Mouse (Mus musculus) telencephalon, adult 2 months (tissue): ENCODE measurements around the gene Cdh13.
"Not testable (repeated sequence)": the region's sequence is repeated elsewhere in the genome, so short reads cannot be mapped to it uniquely, and the experiment has no call there.

Experiments
- DNase-seq: peaks from one replicate; pipeline ENCODE4 v3.0.0-alpha.2; 2011; ENCODE audit warnings: low read depth, low spot score

Gene Cdh13

DNA sequence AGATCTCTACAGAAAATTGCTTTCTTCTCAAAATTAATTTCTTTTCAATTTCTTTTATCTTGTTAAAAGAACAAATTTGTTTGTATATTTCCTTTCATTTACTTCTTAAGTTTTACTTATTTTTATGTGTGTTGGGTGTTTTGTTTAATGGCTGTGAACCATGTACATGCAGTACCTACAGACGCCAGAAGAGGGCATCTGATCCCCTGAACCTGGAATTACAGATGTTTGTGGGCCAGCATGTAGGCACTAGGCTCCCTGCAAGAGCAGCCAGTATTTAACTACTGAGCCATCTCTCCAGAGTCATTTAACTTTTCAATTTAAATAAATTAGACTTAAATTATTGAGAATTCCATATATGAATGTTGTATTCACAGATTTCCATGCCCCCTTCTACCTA lies 941.0 kb downstream of the Cdh13 start:
- DNase-seq: no peak

DNA sequence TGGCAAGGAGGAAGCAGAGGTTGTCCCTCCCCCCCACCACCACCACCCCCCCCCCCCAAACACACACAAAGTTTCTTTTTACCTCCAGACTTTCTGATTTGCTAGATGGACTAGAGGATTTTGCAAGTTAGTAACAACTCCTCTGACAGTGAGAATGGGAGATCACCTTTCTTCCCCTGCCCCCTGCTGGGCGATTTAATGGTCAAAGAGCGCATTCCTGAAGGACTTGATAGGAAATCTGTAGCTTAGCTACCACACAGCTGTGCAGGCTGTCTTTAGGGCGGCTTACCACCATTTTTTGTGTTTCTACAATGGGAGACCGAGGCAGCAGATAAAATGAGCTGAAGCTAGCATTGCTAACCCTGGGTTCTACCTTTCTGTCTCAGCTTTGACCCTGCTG lies 961.6 kb downstream of the Cdh13 start:
- no peak for DNase-seq

DNA sequence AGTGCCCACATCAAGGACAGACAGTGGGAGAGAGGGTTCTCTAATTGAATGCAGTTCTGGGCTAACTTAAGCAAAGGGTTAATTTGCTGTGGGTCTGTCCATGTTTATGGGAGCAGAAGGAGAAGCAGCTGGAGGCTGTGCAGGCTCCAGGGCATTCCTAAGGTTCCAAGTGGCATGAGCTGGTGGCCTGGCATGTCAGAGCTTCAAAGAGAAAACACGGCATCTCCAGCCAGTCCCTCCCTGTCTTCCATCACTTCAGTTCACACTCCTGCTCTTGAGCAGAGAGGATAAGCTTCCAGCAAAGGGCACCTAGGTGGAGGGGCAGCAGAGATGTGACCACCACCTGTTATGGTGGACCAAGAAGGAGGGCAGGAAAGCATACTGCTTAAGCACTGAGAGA lies 962.1 kb downstream of the Cdh13 start:
- DNase-seq: no peak

DNA sequence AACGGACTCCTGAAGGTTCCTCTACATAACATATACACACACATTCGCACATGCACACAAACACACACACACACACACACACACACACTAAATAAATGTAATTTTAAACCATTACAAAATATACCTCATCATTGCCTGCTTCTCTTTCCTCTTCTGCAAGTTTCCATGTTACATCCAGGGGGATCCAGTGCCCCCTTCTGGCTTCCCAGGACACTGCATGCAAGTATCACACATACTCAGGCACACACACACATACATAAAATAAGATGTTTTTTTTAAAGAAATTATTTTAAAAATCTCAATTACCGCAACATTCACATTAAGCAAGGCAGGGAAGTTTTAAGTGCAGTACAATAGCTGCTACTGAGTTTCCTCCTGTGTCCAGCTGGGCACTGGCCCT lies 970.8 kb downstream of the Cdh13 start:
- no peak for DNase-seq

DNA sequence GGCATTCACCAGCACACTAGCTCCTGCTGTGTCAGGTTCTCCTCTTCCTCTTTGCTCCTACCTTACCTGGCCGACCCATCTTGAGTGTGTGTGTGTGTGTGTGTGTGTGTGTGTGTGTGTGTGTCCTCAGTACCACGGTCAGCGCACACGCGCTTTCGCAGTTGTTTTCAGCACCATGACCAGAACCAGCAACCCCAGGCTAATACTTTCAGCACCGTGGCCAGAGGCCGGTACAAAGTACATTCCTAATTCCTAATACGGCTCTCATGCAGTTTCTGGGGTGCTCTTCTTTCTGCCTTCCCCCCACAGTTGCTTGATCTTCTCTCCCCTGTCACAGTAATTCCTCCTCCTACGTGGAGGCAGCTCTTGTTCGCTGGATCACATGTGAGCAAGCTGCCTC lies 975.1 kb downstream of the Cdh13 start:
- DNase-seq: no peak

DNA sequence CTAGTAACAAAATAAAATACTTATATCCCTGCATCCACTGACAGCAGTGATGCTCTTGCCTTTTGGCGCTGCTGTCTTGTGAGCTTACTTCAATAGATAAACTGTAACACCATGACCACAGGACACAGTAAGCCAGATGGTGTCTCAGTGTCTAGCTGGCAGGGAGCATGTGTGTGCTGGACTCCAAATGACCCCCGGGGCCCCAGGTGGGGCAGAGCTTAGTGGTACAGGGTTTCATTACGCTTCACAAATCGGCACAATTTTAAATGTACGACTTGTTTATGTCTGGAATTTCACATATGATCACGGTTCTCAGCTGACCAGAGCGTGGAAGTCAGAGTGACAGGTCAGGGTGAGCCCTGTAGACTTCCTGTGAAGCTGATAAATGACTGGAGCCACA lies 980.2 kb downstream of the Cdh13 start:
- DNase-seq: no peak

DNA sequence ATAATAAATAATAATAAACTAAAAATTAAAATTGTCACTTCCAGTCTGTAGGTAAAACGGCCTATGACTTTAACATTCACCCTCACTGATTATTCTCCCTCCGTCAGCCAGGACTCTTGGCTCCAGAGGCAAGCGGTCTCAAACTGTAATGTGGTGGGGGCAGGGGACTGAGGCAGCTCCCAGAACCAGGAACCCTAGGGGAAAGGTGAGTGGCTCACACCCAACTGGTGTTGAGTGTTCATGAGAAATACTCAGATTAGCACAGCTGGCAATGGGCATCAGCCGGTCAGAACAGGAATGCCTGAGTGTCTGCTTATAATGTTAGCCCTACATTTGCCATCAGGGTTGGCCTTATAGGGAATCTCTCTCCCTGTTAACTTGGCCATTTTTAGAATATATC lies 982.8 kb downstream of the Cdh13 start:
- DNase-seq: no peak

DNA sequence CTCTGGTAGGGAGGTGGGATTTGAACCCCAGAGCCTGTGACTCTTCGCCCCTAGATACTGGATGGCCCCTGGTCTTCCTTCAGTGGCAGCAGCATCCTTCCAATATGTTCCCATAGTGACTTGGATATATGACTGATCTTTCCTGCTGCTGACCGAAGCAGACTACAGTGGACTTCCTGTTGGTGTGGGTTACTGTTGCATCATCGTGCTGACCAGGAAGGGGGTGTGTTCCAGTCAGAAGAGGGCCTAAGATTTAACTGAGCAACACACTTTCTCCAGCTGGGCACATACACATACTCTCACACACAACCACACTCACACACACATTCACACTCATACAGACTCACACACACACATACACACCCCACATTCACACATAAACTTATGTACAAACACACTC lies 986.0 kb downstream of the Cdh13 start:
- DNase-seq: no peak

DNA sequence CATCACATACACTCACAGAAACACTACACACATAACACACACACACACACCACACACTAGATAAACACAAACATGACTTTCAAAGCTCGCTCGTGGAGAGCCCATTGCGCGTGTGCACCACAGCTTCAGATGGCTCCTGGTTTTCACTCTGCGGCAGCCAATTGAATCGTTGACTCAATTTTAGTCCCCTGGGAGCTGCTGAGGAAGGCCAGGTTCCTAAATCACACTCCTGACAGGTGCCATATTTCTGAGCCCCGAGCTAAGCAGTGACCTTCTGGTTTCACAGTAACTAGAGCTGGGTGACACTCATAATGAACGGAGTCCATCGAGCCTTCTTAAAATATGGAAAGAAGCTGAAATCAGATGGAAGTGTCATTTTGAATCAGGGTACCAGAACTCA lies 986.8 kb downstream of the Cdh13 start:
- no peak for DNase-seq

DNA sequence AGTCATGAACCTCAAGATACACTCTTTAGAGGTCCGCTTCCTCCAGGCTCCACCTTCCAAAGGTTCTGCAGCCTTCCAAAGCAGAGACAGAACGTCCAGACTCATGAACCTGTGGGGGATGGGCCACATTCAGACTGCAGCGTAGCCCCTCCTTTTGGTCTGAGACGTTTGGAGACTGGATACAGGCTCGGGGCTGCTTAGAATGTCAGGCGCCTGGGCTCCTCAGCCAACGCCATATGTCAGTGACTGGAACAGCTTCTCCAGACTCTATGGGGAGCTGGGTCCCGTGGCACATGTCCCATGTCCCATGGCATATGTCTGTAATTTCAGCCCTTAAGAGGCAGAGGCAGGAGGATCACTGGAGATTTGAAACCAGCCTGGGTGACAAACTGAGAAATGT lies 989.4 kb downstream of the Cdh13 start:
- no peak for DNase-seq

DNA sequence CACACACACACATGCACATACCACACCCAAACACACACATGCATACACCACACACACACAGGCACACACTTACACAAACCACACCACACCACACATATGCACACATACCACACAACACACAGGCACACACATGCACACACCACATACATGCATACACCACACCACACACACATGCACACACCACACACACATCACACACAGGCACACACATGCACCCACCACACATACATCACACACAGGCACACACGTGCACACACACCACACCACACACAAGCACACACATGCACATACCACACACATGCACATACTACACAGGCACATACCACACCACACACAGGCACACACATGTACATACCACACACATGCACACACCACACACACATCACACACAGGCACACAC lies 991.9 kb downstream of the Cdh13 start:
- no peak for DNase-seq

DNA sequence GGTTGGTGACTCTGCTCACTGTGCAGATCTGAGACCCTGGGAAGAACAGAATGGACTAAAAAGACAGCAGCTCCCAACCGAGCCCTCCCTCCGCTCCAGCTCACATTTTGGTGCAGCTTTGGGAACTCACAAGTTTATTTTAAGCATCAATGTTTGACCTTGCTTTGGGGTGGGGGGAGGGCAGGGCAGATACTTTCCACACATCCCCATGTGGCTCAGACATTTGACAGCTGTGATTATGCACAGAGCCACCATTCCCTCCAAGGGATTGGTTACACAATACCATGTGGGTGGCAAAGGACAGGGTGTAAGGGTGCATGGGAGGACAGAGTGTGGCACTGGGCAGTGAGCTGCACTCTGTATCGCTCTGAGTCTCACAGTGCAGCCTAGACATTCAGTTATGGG lies 993.5 kb downstream of the Cdh13 start:
- no peak for DNase-seq

DNA sequence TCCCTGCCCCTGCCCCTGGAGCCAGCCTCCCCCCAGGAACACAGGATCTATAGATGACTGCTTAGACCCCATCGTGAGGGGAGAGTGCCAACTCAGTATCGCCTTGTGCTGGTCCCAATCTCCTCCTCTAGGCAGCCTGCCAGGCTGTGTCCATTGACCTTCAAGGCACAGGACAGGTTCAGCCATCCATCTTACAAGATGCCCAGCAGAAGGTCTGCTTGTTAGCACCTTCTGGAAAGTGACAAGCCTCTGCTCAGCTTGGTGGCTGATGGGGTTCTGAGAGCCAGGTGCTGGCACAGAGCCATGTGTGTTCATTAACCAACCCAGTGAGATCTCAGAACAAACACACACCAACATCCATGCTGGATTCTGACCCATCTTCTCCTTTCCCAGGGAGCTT lies 998.2 kb downstream of the Cdh13 start:
- no peak for DNase-seq

DNA sequence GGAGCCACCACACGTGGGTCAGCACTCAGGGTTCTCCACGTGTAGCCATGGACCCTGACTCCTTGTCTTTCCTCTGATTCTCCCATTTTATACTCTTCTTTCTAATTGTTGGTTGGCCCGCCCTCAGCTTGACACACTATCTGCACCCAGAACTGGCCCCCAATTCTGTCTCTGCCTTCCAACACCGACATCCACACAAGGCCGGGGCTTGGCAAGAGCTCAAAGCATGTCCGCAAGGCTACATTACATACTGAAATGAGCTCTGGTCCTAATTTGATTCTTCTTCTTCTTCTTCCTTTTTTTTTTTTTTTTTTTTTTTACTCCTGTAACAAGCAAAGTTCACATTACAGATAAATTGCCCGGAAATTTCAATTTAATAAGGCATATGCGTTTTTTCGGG lies 1001.0 kb downstream of the Cdh13 start:
- DNase-seq: no peak

DNA sequence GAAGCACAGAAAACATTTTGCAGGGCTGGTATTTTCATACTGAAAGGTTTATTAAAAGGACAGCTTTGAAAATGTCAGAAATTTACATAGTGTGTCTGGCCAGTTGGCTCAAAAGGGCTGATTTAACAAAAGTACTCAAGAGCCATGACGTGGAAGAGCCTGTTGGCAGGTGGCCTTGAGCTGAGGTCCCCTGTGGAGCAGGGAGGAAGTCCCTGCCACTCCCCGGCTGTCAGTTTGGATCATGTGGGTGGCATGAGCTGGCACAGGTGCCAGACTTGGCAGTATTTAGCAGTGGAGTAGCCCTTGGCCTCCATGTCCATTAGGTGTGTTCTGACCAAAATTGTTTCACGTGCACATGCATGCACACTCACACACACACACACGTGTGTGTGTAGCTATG lies 1001.4 kb downstream of the Cdh13 start:
- no peak for DNase-seq

DNA sequence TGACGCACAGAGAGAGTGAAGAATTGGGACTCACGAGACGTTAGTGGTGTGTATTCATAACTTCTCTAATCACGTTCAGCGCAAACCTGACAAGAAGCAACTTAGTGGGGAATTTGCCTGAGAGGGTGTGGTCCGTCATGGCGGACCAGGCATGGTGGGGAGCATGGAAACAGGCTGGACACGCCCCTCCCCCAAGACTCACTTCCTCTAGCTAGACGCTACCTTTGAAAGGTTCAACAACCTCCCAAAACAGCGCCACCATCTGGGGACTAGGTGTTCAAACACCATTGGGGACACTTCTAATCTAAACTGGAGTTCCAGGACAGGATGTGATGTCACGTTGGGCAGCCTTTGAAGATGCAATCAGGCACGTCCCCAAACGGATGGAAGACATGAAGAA lies 1011.9 kb downstream of the Cdh13 start:
- no peak for DNase-seq

DNA sequence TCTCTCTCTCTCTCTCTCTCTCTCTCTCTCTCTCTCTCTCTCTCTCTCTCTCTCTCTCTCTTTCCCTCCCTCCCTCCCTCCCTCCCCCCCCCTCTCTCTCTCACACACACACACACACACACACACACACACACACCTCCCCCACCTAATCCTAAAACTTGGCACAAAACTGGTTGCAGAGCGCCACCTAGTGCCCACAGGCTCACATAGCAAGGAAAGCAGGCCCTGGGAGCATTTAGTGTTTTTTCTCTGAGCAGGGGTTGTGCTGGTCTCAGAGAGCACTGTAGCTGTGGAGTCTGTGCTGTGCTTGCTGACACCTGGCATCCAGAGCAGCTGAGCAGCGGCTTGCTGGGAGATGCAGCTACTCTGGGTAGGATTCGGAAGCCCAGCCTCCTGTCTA lies 1014.2 kb downstream of the Cdh13 start:
- not testable (repeated sequence) for DNase-seq

DNA sequence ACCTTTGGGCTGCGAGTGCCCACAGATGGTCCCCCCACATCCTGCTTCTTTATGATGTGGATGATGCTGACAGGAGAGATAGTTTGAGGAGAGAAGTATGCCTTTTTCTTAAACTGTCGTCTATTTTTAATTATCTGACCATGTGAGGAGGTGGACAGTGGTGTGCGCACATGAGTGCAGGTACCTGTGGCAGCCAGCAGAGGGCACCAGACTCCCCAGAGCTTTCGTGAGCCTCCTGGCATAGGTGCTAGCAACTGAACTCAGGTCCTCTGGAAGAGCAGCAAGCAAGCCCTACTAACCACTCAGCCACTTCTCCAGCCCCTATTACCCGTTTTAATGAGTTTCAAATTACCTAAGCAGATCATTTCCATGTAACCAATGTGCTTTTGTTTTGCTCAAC lies 1016.8 kb downstream of the Cdh13 start:
- no peak for DNase-seq

DNA sequence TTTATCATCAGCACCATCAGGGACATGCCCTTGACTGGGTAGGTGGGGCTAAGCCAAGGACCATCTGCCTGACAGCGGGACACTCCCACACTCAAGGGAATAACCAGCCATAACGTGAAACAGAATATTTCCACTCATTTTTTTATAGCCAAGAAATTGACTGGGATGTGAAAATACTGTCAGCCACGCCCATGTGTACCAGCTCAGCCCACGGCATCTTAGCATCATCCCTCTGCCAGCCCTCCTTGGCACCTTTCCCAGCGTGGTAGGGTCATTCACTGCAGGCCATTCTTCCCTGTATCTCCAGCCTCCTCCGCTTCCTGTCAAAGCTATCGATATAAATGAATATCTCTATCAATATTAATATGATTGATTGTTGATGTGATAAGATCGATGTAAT lies 1020.7 kb downstream of the Cdh13 start:
- no peak for DNase-seq

DNA sequence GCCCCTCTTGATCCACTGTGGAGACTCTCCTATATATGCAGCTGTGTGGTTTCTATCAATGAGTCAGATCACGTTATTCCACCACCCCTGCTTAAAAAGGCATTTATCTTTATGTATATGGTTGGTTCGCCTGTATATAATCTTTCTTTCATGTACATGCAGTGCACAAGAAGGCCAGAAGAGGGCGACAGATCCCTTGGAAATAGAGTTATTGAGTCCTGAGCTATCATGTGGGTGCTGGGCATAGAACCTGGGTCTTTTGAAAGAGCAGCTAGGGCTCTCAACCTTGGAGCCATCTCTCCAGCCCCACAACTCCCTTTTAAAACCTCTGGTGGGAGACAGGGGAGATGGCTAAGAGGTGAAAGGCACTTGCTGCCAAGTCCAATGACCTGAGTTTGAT lies 1027.9 kb downstream of the Cdh13 start:
- DNase-seq: no peak

DNA sequence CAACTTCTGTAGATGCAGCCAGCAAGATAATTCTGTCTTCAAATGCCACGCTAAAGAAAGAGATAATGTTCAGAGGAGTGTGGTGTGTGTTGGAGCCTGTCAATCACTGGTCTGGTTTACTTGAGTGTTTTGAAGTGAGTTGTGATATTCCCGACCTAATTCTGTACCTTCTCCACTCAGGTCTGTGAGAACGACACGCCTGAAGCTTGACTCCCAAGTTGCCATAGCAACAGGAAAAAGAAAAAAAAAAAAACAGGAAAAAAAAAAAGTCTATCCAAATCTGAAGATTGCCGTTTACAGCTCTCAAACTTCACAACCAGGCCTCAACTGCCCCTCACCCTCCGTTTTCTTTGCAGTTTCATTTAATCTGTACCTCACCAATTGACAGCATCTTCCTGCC lies 1039.7 kb downstream of the Cdh13 start:
- DNase-seq: no peak

DNA sequence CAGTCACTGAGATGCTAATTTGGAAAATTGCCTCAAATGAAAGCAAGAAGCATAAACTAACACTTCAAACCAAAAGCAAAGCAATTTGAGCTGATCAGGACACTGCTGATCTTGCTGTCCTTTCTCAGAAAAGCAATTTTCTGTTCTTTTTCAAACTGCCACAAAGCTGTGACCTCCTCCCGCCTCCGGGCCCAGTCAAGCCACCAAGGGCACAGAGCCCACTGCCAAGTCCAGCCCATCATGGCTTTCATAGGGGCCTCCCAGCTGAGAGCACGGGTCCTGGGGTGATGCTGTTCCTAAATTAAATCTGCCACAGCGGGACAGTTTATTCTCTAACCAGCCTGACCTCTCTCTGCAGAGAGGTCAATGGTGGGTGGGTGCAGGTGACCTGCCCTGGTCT lies 1056.0 kb downstream of the Cdh13 start:
- DNase-seq: no peak

DNA sequence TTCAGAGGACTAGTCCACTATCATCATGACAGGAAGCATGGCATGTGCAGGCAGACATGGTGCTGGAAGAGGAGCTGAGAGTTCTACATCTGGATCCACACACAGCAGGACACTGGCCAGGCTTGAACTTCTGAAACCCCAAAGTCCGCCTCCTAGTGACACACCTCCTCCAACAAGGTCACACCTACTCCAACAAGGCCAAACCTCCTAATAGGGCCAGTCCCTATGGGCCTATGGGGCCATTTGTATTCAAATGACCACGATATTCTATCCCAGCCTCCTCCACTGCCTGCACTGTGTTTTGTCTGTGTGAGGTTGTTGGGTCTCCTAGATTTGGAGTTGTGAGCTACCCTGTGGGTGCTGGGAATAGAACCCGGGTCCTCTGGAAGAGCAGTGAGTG lies 1060.1 kb downstream of the Cdh13 start:
- no peak for DNase-seq

DNA sequence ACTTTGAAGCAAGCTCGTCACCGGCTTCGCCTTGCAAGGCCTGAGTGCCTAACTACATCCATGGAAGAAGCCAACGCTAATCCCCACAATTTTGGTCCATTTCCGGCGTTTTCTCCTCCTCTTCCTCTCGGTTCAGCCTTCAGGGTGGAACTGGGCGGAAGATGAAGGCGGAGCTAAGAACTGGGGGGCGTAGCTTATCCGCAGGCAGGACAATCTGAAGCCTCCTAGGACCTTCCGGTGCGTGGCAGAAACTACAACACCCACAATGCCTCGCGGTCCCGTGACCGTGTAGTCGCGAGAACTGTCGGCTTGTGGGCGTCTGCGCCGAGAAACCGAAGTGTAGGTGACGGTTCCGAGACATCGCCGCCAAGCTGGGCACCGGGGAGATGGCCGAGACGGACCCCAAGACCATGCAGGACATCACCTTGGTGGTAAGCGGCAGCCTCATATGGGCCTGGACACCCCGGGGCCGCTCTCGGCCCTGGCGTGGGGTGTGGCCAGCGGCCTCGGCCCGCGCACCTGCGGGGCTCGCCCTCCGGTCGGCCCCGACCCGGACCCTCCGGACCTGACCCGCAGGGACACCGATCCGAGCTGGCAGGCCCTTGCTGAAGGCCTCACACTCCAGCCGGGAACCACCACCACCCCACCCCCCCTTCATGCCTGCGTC lies 1060.8 kb downstream of the Cdh13 start, which contains the start of gene Hsbp1:
Gene Hsbp1 (plus strand): TSS at position 299 of the 667 bp plus-strand sequence.
- peak; percentile 98 for DNase-seq
